Mouse (Mus musculus) cerebellum, adult 11-12 months (tissue): ENCODE data around the gene Ogdhl.
"Not testable (repeated sequence)": the region's sequence is repeated elsewhere in the genome, so short reads cannot be mapped to it uniquely, and the experiment has no call there.

ENCODE experiments used
- DNase-seq: peaks from one replicate; pipeline ENCODE4 v3.0.0; 2022

The Ogdhl gene

GRCm38 (mm10) chr14:32321732-32322685 lies at the start of gene Ogdhl:
TSS of gene Ogdhl (plus strand) at chr14:32322019.
- DNase-seq, result peak; percentile 83

GRCm38 (mm10) chr14:32301622-32302021 lies 20.2 kb upstream of the Ogdhl start:
- peak; percentile 45 for DNase-seq

GRCm38 (mm10) chr14:32302423-32302822 lies 19.4 kb upstream of the Ogdhl start:
- no peak for DNase-seq

- DNase-seq, result no peak
These were observed 16.9 kb upstream of the Ogdhl start for GRCm38 (mm10) chr14:32304921-32305320.

GRCm38 (mm10) chr14:32309876-32310275 lies 11.9 kb upstream of the Ogdhl start:
- DNase-seq, result peak; percentile 63

GRCm38 (mm10) chr14:32311381-32312035 lies 10.3 kb upstream of the Ogdhl start:
- DNase-seq, result no peak

GRCm38 (mm10) chr14:32317822-32318221 lies 4.0 kb upstream of the Ogdhl start:
- no peak for DNase-seq

GRCm38 (mm10) chr14:32323221-32323620 lies 1.4 kb downstream of the Ogdhl start:
- DNase-seq, result no peak

GRCm38 (mm10) chr14:32327366-32327765 lies 5.5 kb downstream of the Ogdhl start:
- no peak for DNase-seq

GRCm38 (mm10) chr14:32332515-32333445 lies 11.0 kb downstream of the Ogdhl start:
- no peak for DNase-seq

- peak; percentile 75 for DNase-seq
These were observed 14.2 kb downstream of the Ogdhl start for GRCm38 (mm10) chr14:32336021-32336420.

- DNase-seq, result peak; percentile 88
These were observed 14.7 kb downstream of the Ogdhl start for GRCm38 (mm10) chr14:32336547-32336946.

GRCm38 (mm10) chr14:32341823-32342222 lies 20.0 kb downstream of the Ogdhl start:
- DNase-seq, result no peak

- DNase-seq, result no peak
These were observed 22.4 kb downstream of the Ogdhl start for GRCm38 (mm10) chr14:32344176-32344575.

- no peak for DNase-seq
These were observed 22.9 kb downstream of the Ogdhl start for GRCm38 (mm10) chr14:32344694-32345093.

GRCm38 (mm10) chr14:32347307-32347706 lies 25.5 kb downstream of the Ogdhl start:
- DNase-seq, result no peak

GRCm38 (mm10) chr14:32351181-32351920 lies 29.5 kb downstream of the Ogdhl start:
- not testable (repeated sequence) for DNase-seq

- DNase-seq, result no peak
These were observed 42.5 kb downstream of the Ogdhl start for GRCm38 (mm10) chr14:32364359-32364758.

GRCm38 (mm10) chr14:32369756-32370155 lies 47.9 kb downstream of the Ogdhl start:
- no peak for DNase-seq

- no peak for DNase-seq
These were observed 50.7 kb downstream of the Ogdhl start for GRCm38 (mm10) chr14:32372510-32372909.

GRCm38 (mm10) chr14:32379395-32380098 lies 57.7 kb downstream of the Ogdhl start:
- DNase-seq, result no peak
